Mouse (Mus musculus) duodenum, adult 2 months (tissue): ENCODE measurements around the gene Tmem218. TPM values are rescaled to one million over a fixed set of nuclear protein-coding genes. Genes with fewer than 3 reads are reported as not detected.

Source experiments
- polyA plus RNA-seq: library from polyadenylated mRNA; depleted of rRNA; stranded (reverse); fragments of >200 nt; gene quantifications from 2 replicates; pipeline ENCODE4 v1.2.3, GENCODE M21; 2012; ENCODE audit warnings: low replicate concordance; rRNA removed

Tmem218 gene
- polyA plus RNA-seq = 0.46 and 0.68 TPM in 2 replicates

GRCm38 (mm10) chr9:37207929-37208411 is at the start of gene Tmem218:
Gene Tmem218, plus strand, starts transcription at chr9:37208223.

GRCm38 (mm10) chr9:37255149-37255888 is 47.3 kb downstream of the Tmem218 start, which contains the start of gene Slc37a2:
Gene Slc37a2, minus strand, starts transcription at chr9:37255738.

Other genes starting within 250 kb of the Tmem218 start
- gene Pknox2, start 60.8 kb upstream of the Tmem218 start, polyA plus RNA-seq = 0.47 and 6.2 TPM in 2 replicates
- 2.7 and 72.0 TPM in 2 replicates for gene Slc37a2, start 47.5 kb downstream of the Tmem218 start, polyA plus RNA-seq
- 0.30 and 0.82 TPM in 2 replicates for gene Ccdc15, start 140.2 kb downstream of the Tmem218 start, polyA plus RNA-seq
- 0.23 and 1.3 TPM in 2 replicates for gene Hepacam, start 159.1 kb downstream of the Tmem218 start, polyA plus RNA-seq
- 8.2 and 12.8 TPM in 2 replicates for gene Robo4, start 193.7 kb downstream of the Tmem218 start, polyA plus RNA-seq
- 1.4 and 4.5 TPM in 2 replicates for gene Robo3, start 225.0 kb downstream of the Tmem218 start, polyA plus RNA-seq